Mouse (Mus musculus) lung, postnatal 0 days (tissue): ENCODE data around the gene Fam110c.

Experiments used
- CTCF ChIP-seq: IDR thresholded peaks from 2 replicates; pipeline ENCODE4 v1.5.1; 2016; ENCODE audit warnings: antibody characterized with exemption, mild to moderate bottlenecking
- EP300 ChIP-seq: IDR thresholded peaks from 2 replicates; pipeline ENCODE4 v1.6.1; 2016; ENCODE audit warnings: antibody characterized with exemption, mild to moderate bottlenecking, control low read depth

- no peak for TF ChIP-seq EP300
- TF ChIP-seq CTCF, result peak; percentile 68
These were observed 52.4 kb downstream of the Fam110c start for GRCm38 (mm10) chr12:31126071-31126470.
